Mouse (Mus musculus) G1E-ER4 (cell line): ENCODE results near the gene Wwox. TPM values are rescaled to one million over a fixed set of nuclear protein-coding genes. Genes with fewer than 3 reads are reported as not detected.

ENCODE experiments used
- GATA1 ChIP-seq: IDR thresholded peaks from one replicate; pipeline ENCODE4 v1.8.0; 2012; ENCODE audit warnings: low read length, inconsistent platforms
- polyA plus RNA-seq: library from polyadenylated mRNA; stranded (reverse); fragments of >175 nt; gene quantifications from 2 replicates; pipeline ENCODE4 v1.2.3, GENCODE M21; 2012

Gene Wwox
- polyA plus RNA-seq, 1 experiment, result 7.2 TPM

DNA sequence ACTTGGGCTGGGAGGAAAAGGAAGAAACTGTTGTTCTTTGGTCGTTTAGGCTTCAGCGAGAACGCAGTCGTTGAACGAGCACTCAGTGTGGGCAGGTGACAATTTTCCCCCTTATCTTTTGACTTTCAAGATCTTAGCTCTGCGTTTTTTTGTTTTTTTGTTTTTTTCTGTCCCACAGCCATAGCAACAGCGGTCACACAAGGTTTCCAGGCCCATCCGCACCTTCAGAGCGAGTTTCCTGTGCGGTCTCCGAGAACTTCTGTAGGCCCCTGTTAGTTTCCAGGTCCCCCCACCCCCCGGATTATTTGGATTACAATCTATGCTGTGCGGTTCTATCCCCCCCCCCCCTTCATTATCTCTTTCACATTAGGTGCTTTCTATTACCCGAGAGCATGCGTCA is 625.2 kb downstream of the Wwox start:
- TF ChIP-seq GATA1, result no peak

- no peak for TF ChIP-seq GATA1
These were observed 625.9 kb downstream of the Wwox start for GRCm38 (mm10) chr8:115065386-115065785.

GRCm38 (mm10) chr8:115066550-115067058 is 627.1 kb downstream of the Wwox start:
- no peak for TF ChIP-seq GATA1

GRCm38 (mm10) chr8:115068723-115069122 is 629.3 kb downstream of the Wwox start:
- TF ChIP-seq GATA1, result no peak

- TF ChIP-seq GATA1, result no peak
These were observed 630.8 kb downstream of the Wwox start for GRCm38 (mm10) chr8:115070225-115070624.

DNA sequence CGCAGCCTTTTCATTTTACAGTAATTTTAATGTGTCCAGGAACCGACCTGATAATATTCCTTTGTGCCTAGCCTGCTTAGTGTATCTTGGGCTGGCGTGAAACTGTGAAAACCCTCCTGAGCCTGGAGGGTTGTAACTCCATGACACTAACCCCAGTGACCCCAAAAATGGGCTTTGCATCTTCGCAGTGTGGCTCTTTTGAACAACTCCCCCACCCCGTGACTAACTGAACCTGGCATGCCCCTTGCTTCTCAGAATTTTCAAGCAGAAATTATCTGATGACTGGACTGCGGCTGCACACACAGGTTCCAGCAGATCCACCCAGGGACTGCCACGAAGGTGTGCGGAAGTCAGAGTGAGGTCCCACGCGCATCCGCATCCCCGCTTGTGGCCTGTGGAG is 631.8 kb downstream of the Wwox start:
- no peak for TF ChIP-seq GATA1

GRCm38 (mm10) chr8:115078296-115078695 is 638.8 kb downstream of the Wwox start:
- no peak for TF ChIP-seq GATA1

DNA sequence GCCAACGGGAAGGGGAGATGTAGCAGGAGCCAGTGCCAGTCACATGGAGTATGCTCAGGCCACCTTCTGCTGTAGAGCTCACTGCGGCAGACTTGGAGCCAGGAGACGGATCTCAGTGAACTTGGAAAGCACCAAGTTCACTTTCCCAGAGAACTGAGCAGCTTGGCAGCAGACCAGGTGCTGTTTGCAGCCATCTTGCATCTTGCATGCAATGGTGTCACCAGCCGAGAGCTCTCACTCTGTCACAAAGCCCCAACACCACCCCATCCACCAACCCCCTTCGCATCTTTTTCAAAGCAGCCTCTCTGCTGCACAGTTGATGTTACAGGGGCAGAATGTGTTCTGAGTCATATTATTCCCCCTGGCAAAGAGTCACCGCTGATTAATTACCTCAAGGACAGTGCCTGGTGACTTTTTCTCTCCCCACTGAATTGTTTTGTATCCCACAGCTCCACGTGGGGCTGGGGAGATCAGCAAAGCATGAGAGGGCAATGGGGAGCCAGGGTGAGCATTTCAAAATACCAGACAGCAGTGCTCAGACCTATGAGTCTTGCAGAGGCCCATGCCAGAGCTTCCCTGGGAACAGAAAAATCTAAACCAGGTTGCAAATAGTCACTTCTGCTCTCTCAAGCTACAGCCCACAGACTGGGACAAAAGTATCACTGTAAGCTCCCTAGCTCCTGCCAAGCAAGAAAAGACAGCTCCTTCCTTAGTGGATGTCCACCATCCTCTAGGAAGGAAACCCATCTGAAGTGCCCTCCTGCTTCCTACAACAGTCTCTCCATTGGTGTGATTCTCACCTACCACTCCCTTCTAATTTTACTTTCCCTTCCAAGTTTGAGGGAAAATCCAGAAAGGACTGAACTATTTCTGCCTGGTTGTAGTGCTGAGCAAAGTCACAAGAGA is 642.1 kb downstream of the Wwox start:
- no peak for TF ChIP-seq GATA1

GRCm38 (mm10) chr8:115088162-115088561 is 648.7 kb downstream of the Wwox start:
- no peak for TF ChIP-seq GATA1

GRCm38 (mm10) chr8:115089744-115090143 is 650.3 kb downstream of the Wwox start:
- TF ChIP-seq GATA1, result no peak

DNA sequence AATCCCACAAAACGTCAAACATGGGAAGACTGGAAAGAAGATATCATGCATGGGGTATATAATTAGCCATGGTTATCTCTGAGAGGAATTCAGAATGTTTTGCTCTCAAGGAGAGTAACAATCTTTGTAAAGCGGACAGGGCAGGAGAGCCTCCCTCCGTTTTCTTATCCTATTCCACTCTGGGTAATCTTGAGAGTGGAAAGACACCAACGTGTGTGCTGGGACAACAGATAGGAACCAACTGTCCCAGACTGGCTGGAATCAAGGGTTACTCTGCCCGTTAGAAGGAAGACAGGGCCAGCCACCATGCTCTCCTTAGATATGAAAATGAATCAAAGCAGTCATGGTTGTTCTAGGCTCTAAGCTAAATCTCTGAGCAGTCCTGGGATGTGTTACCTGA is 650.7 kb downstream of the Wwox start:
- no peak for TF ChIP-seq GATA1

DNA sequence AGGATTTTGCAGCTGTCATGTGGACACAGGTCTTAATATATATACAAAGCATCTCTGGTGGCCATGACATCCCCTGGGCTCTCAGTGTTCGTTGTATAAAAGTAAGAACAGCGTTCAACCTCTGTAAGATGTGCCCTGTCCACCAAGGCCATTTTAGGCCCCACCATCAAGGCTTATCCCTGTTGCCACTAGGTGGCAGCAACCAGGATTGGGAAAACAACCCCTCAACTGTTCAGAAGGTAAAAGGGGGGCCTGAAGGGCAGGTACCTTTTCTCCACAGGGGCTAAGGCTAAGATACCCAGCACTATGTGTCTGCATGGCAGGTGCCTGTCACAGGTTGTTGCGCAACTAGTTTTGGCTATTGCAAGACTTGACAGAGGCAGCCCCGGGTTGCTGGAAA is 656.1 kb downstream of the Wwox start:
- TF ChIP-seq GATA1, result no peak

- TF ChIP-seq GATA1, result no peak
These were observed 658.6 kb downstream of the Wwox start for GRCm38 (mm10) chr8:115097988-115098562.

DNA sequence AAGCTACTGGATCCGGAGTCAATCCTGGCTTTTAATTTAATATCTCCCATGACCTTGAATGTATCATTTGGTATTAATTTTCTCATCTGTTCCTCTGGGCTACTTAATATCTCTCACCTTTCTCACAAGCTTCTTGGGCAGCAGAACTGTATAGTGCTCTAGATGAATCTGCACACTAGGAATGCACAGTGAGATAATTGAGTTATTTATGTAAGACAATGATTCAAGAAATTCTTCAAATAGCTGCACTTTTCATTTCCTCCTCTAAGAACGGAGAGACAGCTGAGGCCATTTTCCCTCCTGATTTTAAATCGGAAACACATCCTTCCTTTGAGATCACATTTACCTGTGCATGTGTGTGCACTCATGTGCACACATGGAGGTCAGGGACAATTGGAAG is 669.9 kb downstream of the Wwox start:
- no peak for TF ChIP-seq GATA1

DNA sequence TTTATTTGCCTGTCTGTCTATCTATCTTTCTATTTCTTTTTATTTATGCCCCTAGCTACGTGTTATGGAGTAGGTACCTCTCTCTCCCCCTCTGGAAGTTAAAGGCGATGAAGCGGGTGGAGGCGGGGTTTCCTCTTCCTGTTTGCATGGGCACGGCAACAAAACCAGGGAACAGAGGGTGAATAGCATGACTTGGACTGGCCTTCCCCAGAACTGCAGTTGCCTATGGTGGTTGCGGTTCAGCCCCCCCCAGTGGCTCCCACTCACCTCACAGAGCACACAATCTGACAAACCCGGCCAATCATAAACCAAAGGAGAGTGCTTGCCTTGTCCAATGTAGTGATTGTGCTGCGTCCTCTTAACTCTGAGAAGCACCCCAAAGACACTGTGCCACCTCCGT is 671.0 kb downstream of the Wwox start:
- TF ChIP-seq GATA1, result no peak

DNA sequence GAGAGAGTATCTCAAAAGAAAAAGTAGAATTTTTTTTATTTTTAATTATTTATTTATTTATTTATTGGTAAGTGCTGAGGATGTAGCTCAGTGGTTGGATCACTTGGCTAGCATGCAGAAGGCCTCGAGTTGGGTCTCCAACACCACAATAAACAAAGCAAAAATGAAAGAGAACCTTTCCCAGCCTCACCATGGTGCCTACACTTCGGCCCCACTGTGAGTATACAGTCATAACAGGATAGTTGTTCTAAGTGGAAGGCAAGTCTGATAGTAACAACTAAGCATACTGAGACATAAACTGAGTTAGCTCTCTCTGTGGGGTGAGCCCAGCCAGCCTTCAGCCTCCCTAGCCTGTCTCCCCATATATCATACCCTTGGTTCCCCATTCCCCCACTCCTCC is 672.6 kb downstream of the Wwox start:
- TF ChIP-seq GATA1, result no peak

- no peak for TF ChIP-seq GATA1
These were observed 675.0 kb downstream of the Wwox start for GRCm38 (mm10) chr8:115114498-115114897.

DNA sequence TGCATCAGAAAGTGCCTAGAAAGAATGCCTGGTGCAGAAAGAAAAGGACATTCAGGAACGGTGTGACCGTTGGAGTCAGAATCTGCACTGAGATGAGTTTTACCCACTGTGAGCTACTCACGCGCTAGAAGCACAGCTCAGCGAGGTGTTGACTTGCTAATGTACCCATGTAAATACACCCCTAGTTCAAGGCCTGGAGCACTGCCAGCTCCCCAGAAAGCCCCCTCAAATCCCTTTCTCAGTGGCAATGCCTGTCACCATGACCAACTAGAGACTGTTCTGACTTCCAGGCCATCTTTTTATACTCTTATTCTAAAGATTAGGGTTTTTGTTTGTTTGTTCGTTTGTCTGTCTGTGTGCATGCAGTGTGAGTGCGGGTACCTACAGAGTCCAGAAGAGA is 686.6 kb downstream of the Wwox start:
- TF ChIP-seq GATA1, result no peak
